Mouse (Mus musculus): ENCODE results near the gene Gnas. TPM values are rescaled to one million over a fixed set of nuclear protein-coding genes. Genes with fewer than 3 reads are reported as not detected.
A peak's percentile ranks its signal among the peaks of the same experiment; 100 is the strongest.

Gene Gnas
- polyA plus RNA-seq, 1 experiment from 2014 or later: 2,600 TPM

DNA sequence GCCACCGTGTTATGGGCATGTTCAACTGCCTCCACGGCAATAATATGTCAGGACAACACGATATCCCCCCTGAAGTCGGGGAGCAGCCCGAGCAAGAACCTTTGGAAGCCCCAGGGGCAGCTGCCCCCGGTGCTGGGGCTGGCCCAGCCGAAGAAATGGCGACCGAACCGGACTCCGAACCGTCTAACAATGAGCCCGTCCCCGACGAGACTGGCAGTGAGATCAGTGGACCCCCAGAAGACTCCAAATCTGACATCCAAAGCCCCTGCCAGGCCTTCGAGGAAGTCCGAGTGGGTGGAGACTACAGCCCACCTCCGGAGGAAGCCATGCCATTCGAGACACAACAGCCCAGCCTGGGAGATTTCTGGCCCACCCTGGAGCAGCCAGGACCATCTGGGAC is 13.7 kb downstream of the Gnas start:
- Histone ChIP-seq H3K36me3 (ENCODE audit: control insufficient read depth, insufficient read depth, low read length) (peaks cover 61% of the 10 kb centered on the region), H3K4me1 (ENCODE audit: control insufficient read depth, insufficient read depth, low read length) (peaks cover 4% of the 10 kb centered on the region; the same call in 1 of the 2 replicates), H3K4me3 (ENCODE audit: low read depth, low read length) (peak overlapping the region; percentile 39), H3K27ac (replicated peaks; ENCODE audit: low read depth, low read length) (no peak overlapping the region), H3K9me3 (ENCODE audit: control insufficient read depth, low read length) (peaks cover 70% of the 10 kb centered on the region), H3K4me2 (ENCODE audit: low read depth, low read length) (peak overlapping the region; percentile 57), H3K27me3 (replicated peaks; ENCODE audit: control insufficient read depth, insufficient read depth, low read length) (peaks cover 34% of the 10 kb centered on the region), H3K9ac (ENCODE audit: low read depth, low read length) (no peak overlapping the region)
- DNase-seq (ENCODE audit: low spot score) (no peak), ATAC-seq (ENCODE audit: low read depth) (no peak)
- 64% methylated on average over 17 of the region's 19 CpGs for WGBS

DNA sequence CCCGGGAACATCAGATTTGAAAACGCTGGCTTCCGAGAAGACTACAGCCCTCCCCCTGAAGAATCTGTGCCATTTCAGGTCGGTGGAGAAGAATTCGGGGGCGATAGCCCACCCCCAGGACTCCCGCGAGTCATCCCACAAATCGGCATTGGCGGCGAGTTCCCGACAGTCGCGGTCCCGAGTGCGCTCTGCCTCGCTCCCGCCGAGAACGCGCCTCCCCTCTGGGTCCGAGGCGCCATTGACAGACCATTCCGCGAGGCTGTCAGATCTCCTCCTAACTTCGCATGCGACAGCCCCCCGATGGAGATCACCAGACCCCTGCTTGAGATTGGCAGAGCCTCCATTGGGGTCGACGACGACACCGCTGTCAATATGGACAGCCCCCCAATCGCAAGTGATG is 14.4 kb downstream of the Gnas start:
- Histone ChIP-seq H3K4me1 (ENCODE audit: control insufficient read depth, insufficient read depth, low read length) (0 out of 2 replicates have a peak, but pooled peaks cover 2% of the 10 kb centered on the region), H3K9ac (ENCODE audit: low read depth, low read length) (no peak overlapping the region), H3K4me2 (ENCODE audit: low read depth, low read length) (peak overlapping the region; percentile 57), H3K4me3 (ENCODE audit: low read depth, low read length) (peak overlapping the region; percentile 39), H3K9me3 (ENCODE audit: control insufficient read depth, low read length) (peaks cover 70% of the 10 kb centered on the region), H3K27ac (replicated peaks; ENCODE audit: low read depth, low read length) (no peak overlapping the region), H3K36me3 (ENCODE audit: control insufficient read depth, insufficient read depth, low read length) (peaks cover 55% of the 10 kb centered on the region), H3K27me3 (replicated peaks; ENCODE audit: control insufficient read depth, insufficient read depth, low read length) (peaks cover 34% of the 10 kb centered on the region)
- peak; percentile 53 for DNase-seq (ENCODE audit: low spot score)
- no peak for ATAC-seq (ENCODE audit: low read depth)
- WGBS: 54% methylated on average over 33 of the region's 33 CpGs

DNA sequence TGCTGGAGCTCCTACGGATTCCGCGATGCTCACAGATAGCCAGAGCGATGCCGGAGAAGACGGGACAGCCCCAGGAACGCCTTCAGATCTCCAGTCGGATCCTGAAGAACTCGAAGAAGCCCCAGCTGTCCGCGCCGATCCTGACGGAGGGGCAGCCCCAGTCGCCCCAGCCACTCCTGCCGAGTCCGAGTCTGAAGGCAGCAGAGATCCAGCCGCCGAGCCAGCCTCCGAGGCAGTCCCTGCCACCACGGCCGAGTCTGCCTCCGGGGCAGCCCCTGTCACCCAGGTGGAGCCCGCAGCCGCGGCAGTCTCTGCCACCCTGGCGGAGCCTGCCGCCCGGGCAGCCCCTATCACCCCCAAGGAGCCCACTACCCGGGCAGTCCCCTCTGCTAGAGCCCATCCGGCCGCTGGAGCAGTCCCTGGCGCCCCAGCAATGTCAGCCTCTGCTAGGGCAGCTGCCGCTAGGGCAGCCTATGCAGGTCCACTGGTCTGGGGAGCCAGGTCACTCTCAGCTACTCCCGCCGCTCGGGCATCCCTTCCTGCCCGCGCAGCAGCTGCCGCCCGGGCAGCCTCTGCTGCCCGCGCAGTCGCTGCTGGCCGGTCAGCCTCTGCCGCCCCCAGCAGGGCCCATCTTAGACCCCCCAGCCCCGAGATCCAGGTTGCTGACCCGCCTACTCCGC is 15.1 kb downstream of the Gnas start:
- Histone ChIP-seq H3K27me3 (replicated peaks; ENCODE audit: control insufficient read depth, insufficient read depth, low read length) (peaks cover 34% of the 10 kb centered on the region), H3K36me3 (ENCODE audit: control insufficient read depth, insufficient read depth, low read length) (peaks cover 53% of the 10 kb centered on the region), H3K9me3 (ENCODE audit: control insufficient read depth, low read length) (peaks cover 69% of the 10 kb centered on the region), H3K4me3 (ENCODE audit: low read depth, low read length) (peak overlapping the region; percentile 39), H3K9ac (ENCODE audit: low read depth, low read length) (peak overlapping the region; percentile 55), H3K4me1 (ENCODE audit: control insufficient read depth, insufficient read depth, low read length) (no peaks in the 10 kb centered on the region), H3K4me2 (ENCODE audit: low read depth, low read length) (peak overlapping the region; percentile 57), H3K27ac (replicated peaks; ENCODE audit: low read depth, low read length) (no peak overlapping the region)
- WGBS: 51% methylated on average over 30 of the region's 48 CpGs
- DNase-seq (ENCODE audit: low spot score) (no peak), ATAC-seq (ENCODE audit: low read depth) (no peak)

DNA sequence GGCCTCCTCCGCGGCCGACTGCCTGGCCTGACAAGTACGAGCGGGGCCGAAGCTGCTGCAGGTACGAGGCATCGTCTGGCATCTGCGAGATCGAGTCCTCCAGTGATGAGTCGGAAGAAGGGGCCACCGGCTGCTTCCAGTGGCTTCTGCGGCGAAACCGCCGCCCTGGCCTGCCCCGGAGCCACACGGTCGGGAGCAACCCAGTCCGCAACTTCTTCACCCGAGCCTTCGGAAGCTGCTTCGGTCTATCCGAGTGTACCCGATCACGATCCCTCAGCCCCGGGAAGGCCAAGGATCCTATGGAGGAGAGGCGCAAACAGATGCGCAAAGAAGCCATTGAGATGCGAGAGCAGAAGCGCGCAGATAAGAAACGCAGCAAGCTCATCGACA is 15.6 kb downstream of the Gnas start:
- peaks cover 64% of the 10 kb centered on the region for H3K9me3 ChIP-seq (ENCODE audit: control insufficient read depth, low read length)
- no peak for ATAC-seq (ENCODE audit: low read depth)

DNA sequence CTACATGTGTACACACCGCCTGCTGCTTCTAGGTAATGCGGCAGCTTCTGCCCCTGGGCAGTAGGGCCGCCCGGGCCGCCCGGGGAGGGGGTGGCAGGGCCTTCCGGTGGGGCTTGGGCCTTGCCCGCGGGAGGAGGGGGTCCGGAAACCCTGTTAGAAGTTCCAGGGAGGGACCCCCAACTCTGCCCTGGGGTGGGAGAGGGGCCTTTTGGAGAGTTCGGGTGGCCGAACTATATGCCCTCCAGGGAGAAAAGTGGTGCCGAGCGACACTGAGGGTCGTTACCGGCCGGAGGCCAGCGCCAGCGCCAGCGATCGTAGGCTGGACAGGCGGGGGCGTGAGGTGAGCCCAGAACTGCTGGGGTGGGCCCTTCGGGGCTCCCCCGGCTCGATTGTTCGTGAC is 16.1 kb downstream of the Gnas start:
- Histone ChIP-seq H3K4me3 (ENCODE audit: low read depth, low read length) (peak overlapping the region; percentile 39), H3K9me3 (ENCODE audit: control insufficient read depth, low read length) (peaks cover 59% of the 10 kb centered on the region), H3K9ac (ENCODE audit: low read depth, low read length) (peak overlapping the region; percentile 55), H3K4me2 (ENCODE audit: low read depth, low read length) (peak overlapping the region; percentile 57), H3K27ac (replicated peaks; ENCODE audit: low read depth, low read length) (no peak overlapping the region), H3K36me3 (ENCODE audit: control insufficient read depth, insufficient read depth, low read length) (peaks cover 47% of the 10 kb centered on the region), H3K4me1 (ENCODE audit: control insufficient read depth, insufficient read depth, low read length) (no peaks in the 10 kb centered on the region), H3K27me3 (replicated peaks; ENCODE audit: control insufficient read depth, insufficient read depth, low read length) (peaks cover 34% of the 10 kb centered on the region)
- WGBS: 61% methylated on average over 12 of the region's 27 CpGs
- no peak for DNase-seq (ENCODE audit: low spot score)
- no peak for ATAC-seq (ENCODE audit: low read depth)

More for the DNA sequence above, 15.6 kb downstream of the Gnas start:
- H3K4me2 ChIP-seq (ENCODE audit: low read depth, low read length): peak overlapping the region; percentile 57
- peak overlapping the region; percentile 39 for H3K4me3 ChIP-seq (ENCODE audit: low read depth, low read length)
- no peaks in the 10 kb centered on the region for H3K4me1 ChIP-seq (ENCODE audit: control insufficient read depth, insufficient read depth, low read length)
- WGBS: 76% methylated on average over 29 of the region's 34 CpGs
- H3K27me3 ChIP-seq (replicated peaks; ENCODE audit: control insufficient read depth, insufficient read depth, low read length): peaks cover 34% of the 10 kb centered on the region
- H3K27ac ChIP-seq (replicated peaks; ENCODE audit: low read depth, low read length): no peak overlapping the region
- H3K36me3 ChIP-seq (ENCODE audit: control insufficient read depth, insufficient read depth, low read length): peaks cover 51% of the 10 kb centered on the region
- DNase-seq (ENCODE audit: low spot score): no peak
- H3K9ac ChIP-seq (ENCODE audit: low read depth, low read length): peak overlapping the region; percentile 55

DNA sequence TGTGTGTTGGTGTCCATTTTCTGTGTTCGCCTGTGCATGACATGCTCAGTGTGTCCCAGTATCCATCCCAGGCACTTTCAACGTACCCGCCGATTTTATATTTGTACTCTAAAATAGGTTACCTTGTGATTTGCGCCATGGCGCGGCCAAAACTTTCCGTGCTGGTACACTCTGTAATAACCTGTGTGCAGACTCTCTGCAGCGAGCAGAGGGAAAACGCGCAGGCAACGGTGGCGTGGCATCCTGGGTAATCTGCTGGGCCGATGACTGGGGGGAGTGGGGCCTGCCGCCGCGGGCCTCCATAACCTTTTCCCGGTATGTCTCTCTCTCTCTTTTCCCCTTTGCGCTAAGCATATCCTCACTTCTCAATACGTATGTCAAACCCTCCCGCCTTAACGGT is 16.5 kb downstream of the Gnas start:
- Histone ChIP-seq H3K27ac (replicated peaks; ENCODE audit: low read depth, low read length) (no peak overlapping the region), H3K4me2 (ENCODE audit: low read depth, low read length) (peak overlapping the region; percentile 57), H3K9me3 (ENCODE audit: control insufficient read depth, low read length) (peaks cover 55% of the 10 kb centered on the region), H3K4me3 (ENCODE audit: low read depth, low read length) (peak overlapping the region; percentile 39), H3K4me1 (ENCODE audit: control insufficient read depth, insufficient read depth, low read length) (no peaks in the 10 kb centered on the region), H3K27me3 (replicated peaks; ENCODE audit: control insufficient read depth, insufficient read depth, low read length) (peaks cover 34% of the 10 kb centered on the region), H3K36me3 (ENCODE audit: control insufficient read depth, insufficient read depth, low read length) (peaks cover 44% of the 10 kb centered on the region), H3K9ac (ENCODE audit: low read depth, low read length) (peak overlapping the region; percentile 55)
- ATAC-seq (ENCODE audit: low read depth): no peak
- DNase-seq (ENCODE audit: low spot score): no peak
- WGBS: 63% methylated on average over 22 of the region's 22 CpGs

DNA sequence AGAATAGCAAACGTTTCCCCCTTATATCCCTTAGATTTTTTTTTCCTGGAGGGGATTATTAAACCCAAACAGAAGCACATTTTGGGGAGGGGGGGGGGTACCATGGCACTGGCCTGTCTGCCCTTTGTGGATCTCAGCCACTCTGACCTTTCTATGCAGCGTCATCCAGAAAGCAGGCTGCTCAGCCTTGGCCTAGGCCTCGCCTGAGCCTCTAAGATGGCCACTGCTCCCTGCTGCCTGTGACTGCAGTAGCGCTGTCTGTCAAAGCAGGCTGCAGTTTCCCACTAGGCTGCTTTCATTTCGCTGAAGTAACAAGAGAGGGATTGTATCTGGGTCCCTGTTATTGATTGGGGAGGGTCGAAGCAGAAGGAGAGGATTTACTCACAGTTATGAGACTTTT is 18.4 kb downstream of the Gnas start:
- peaks cover 36% of the 10 kb centered on the region for H3K9me3 ChIP-seq (ENCODE audit: control insufficient read depth, low read length)
- no peak overlapping the region for H3K4me2 ChIP-seq (ENCODE audit: low read depth, low read length)
- H3K27me3 ChIP-seq (replicated peaks; ENCODE audit: control insufficient read depth, insufficient read depth, low read length): peaks cover 31% of the 10 kb centered on the region
- ATAC-seq (ENCODE audit: low read depth) (no peak), DNase-seq (ENCODE audit: low spot score) (no peak)
- no peak overlapping the region for H3K27ac ChIP-seq (replicated peaks; ENCODE audit: low read depth, low read length)
- H3K9ac ChIP-seq (ENCODE audit: low read depth, low read length): no peak overlapping the region
- peaks cover 32% of the 10 kb centered on the region for H3K36me3 ChIP-seq (ENCODE audit: control insufficient read depth, insufficient read depth, low read length)
- H3K4me1 ChIP-seq (ENCODE audit: control insufficient read depth, insufficient read depth, low read length): no peaks in the 10 kb centered on the region
- H3K4me3 ChIP-seq (ENCODE audit: low read depth, low read length): no peak overlapping the region
- 33% methylated on average over 6 of the region's 6 CpGs for WGBS

DNA sequence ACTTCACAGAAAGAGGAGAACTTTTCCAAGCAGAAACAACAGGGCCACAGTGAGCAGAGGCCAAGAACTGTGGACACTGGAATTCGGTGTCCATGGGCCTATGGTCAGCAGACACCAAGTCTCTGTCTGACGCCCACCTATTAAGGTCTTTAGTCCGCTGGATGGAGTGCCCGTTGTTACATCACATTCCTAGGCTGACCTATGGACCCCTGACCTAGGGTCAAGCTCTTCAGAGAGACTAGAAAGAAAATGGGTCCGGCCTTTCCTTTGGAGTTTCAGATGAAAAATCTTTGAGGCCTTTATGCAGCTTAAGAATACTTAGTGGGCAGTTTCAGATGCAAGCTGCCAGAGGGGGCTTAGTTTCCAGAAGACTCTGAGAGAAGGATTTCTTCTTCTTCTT is 21.5 kb downstream of the Gnas start:
- peaks cover 5% of the 10 kb centered on the region; the same call in 1 of the 2 replicates for H3K36me3 ChIP-seq (ENCODE audit: control insufficient read depth, insufficient read depth, low read length)
- DNase-seq (ENCODE audit: low spot score): no peak
- no peak for ATAC-seq (ENCODE audit: low read depth)
- no peak overlapping the region for H3K9ac ChIP-seq (ENCODE audit: low read depth, low read length)
- no peaks in the 10 kb centered on the region for H3K4me1 ChIP-seq (ENCODE audit: control insufficient read depth, insufficient read depth, low read length)
- WGBS: 14% methylated on average over 5 of the region's 5 CpGs
- peaks cover 5% of the 10 kb centered on the region for H3K9me3 ChIP-seq (ENCODE audit: control insufficient read depth, low read length)
- peaks cover 5% of the 10 kb centered on the region; the same call in 1 of the 2 replicates for H3K27me3 ChIP-seq (replicated peaks; ENCODE audit: control insufficient read depth, insufficient read depth, low read length)
- no peak overlapping the region for H3K27ac ChIP-seq (replicated peaks; ENCODE audit: low read depth, low read length)
- H3K4me3 ChIP-seq (ENCODE audit: low read depth, low read length): no peak overlapping the region
- H3K4me2 ChIP-seq (ENCODE audit: low read depth, low read length): no peak overlapping the region

DNA sequence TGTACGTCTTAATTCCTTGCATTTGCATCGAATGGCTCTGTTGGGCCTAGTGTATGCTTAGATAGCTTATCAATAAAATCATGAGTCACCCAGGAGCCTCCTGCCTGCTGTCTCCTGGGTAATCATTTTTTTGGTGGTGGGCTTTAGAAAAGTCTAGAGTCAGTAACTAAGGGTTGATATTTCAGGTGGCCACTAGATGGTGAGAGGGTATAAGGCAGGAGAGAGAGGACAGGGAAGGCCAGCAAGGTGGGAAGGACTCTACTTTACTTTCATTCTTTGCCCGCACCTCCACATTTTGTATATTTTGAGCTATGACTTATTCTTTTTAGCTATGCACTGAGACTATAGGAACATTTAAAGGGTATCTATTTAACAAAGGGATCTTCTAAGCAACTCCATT is 23.8 kb downstream of the Gnas start:
- 78% methylated on average over 3 of the region's 3 CpGs for WGBS
- Histone ChIP-seq H3K9ac (ENCODE audit: low read depth, low read length) (no peak overlapping the region), H3K4me3 (ENCODE audit: low read depth, low read length) (no peak overlapping the region), H3K27ac (replicated peaks; ENCODE audit: low read depth, low read length) (no peak overlapping the region), H3K36me3 (ENCODE audit: control insufficient read depth, insufficient read depth, low read length) (no peaks in the 10 kb centered on the region), H3K9me3 (ENCODE audit: control insufficient read depth, low read length) (no peaks in the 10 kb centered on the region), H3K4me1 (ENCODE audit: control insufficient read depth, insufficient read depth, low read length) (no peaks in the 10 kb centered on the region), H3K27me3 (replicated peaks; ENCODE audit: control insufficient read depth, insufficient read depth, low read length) (no peaks in the 10 kb centered on the region), H3K4me2 (ENCODE audit: low read depth, low read length) (no peak overlapping the region)
- ATAC-seq (ENCODE audit: low read depth) (no peak), DNase-seq (ENCODE audit: low spot score) (no peak)
